Mouse (Mus musculus): Measurements from ENCODE around the gene Phf24. TPM values are rescaled to one million over a fixed set of nuclear protein-coding genes. Genes with fewer than 3 reads are reported as not detected.

Gene Phf24
- total and polyA plus RNA-seq, 3 experiments: not detected

- Histone ChIP-seq H3K4me1 (ENCODE audit: control insufficient read depth in 1 of 2, insufficient read depth in 2 of 2) (peaks cover 5 to 21% of the 10 kb centered on the region in 2 experiments), H3K4me2 (ENCODE audit: insufficient read depth, low read depth, poor library complexity, severe bottlenecking) (no peak overlapping the region), H3K27ac (ENCODE audit: insufficient read depth, low read depth) (no peak overlapping the region), H3K9ac (ENCODE audit: insufficient read depth, low read depth) (no peak overlapping the region), H3K9me3 (replicated peaks; ENCODE audit: low read length) (no peaks in the 10 kb centered on the region), H3K4me3 (replicated peaks in 1 of 3; ENCODE audit: low read depth in 2 of 3, low read length in 2 of 3, poor library complexity in 1 of 3) (no peak overlapping the region), H3K36me3 (replicated peaks in 1 of 2; ENCODE audit: control insufficient read depth in 1 of 2, insufficient read depth in 1 of 2, low read length in 1 of 2) (no peaks in the 10 kb centered on the region), H3K79me2 (replicated peaks; ENCODE audit: control insufficient read depth, extremely low read depth, insufficient read depth, poor library complexity, severe bottlenecking) (no peaks in the 10 kb centered on the region), H3K27me3 (replicated peaks) (peaks cover 80% of the 10 kb centered on the region)
- dilution Hi-C loops (cut with MboI; ENCODE audit: extremely low pct_ligation_motif_present, extremely low pct_unique_long_range_greater_than_20kb, low sequenced_read_pairs) (no loop called here), in situ Hi-C loops (cut with MboI; ENCODE audit: low pct_ligation_motif_present, low pct_unique_long_range_greater_than_20kb, low sequenced_read_pairs) (no loop called here)
- no peak for DNase-seq (ENCODE audit: extremely low read depth)
- TF ChIP-seq CHD1 (IDR thresholded peaks at IDR 0.05; ENCODE audit: low read depth, low read length) (no peak), MAX (IDR thresholded peaks at IDR 0.05; ENCODE audit: low read length) (no peak), MAFK (IDR thresholded peaks at IDR 0.05; ENCODE audit: insufficient replicate concordance, low read length) (no peak), E2F4 (IDR thresholded peaks at IDR 0.05; ENCODE audit: insufficient replicate concordance, low read depth, low read length) (no peak), ZC3H11A (IDR thresholded peaks at IDR 0.05; ENCODE audit: low read depth, low read length) (no peak), KAT2A (IDR thresholded peaks at IDR 0.05; ENCODE audit: insufficient replicate concordance, low read length) (no peak), MXI1 (IDR thresholded peaks at IDR 0.05; ENCODE audit: low read depth, low read length) (no peak), MAZ (IDR thresholded peaks at IDR 0.05; ENCODE audit: low read depth, low read length) (no peak), GABPA (IDR thresholded peaks at IDR 0.05; ENCODE audit: insufficient replicate concordance, low read depth, low read length) (no peak), POLR2AphosphoS2 (IDR thresholded peaks at IDR 0.05; ENCODE audit: low read depth, low read length) (no peak), TCF12 (IDR thresholded peaks at IDR 0.05; ENCODE audit: low read depth, low read length) (no peak), RAD21 (IDR thresholded peaks at IDR 0.05; ENCODE audit: low read depth, low read length) (no peak), SMC3 (IDR thresholded peaks at IDR 0.05; ENCODE audit: low read depth, low read length) (no peak), JUND (conservative IDR thresholded peaks at IDR 0.05; ENCODE audit: low read depth, low read length) (no peak), MEF2A (IDR thresholded peaks at IDR 0.05; ENCODE audit: borderline replicate concordance, low read depth, low read length) (no peak), USF1 (IDR thresholded peaks at IDR 0.05; ENCODE audit: low read depth, low read length) (no peak), USF2 (conservative IDR thresholded peaks at IDR 0.05; ENCODE audit: low read depth, low read length) (no peak)
Observed at GRCm38 (mm10) chr4:42945043-42945442, 28.6 kb downstream of the Phf24 start.

- H3K27ac ChIP-seq (ENCODE audit: insufficient read depth, low read depth): no peak overlapping the region
- no peak for DNase-seq (ENCODE audit: extremely low read depth)
- H3K27me3 ChIP-seq (replicated peaks): peaks cover 76% of the 10 kb centered on the region
- H3K9ac ChIP-seq (ENCODE audit: insufficient read depth, low read depth): no peak overlapping the region
- TF ChIP-seq USF1 (IDR thresholded peaks at IDR 0.05; ENCODE audit: low read depth, low read length): no peak
- no peak for TF ChIP-seq TBP (conservative IDR thresholded peaks at IDR 0.05; ENCODE audit: low read depth, low read length)
- TF ChIP-seq POLR2AphosphoS2 (IDR thresholded peaks at IDR 0.05; ENCODE audit: low read depth, low read length): no peak
- no peak for TF ChIP-seq PAX5 (IDR thresholded peaks at IDR 0.05; ENCODE audit: low read length)
- TF ChIP-seq ZNF384 (IDR thresholded peaks at IDR 0.05; ENCODE audit: low read depth, low read length): no peak
- no peak for TF ChIP-seq JUN (IDR thresholded peaks at IDR 0.05; ENCODE audit: insufficient read depth, low read depth, low read length)
- TF ChIP-seq GABPA (IDR thresholded peaks at IDR 0.05; ENCODE audit: insufficient replicate concordance, low read depth, low read length): no peak
- no peak for TF ChIP-seq MAX (IDR thresholded peaks at IDR 0.05; ENCODE audit: low read length)
- dilution Hi-C loops (cut with MboI; ENCODE audit: extremely low pct_ligation_motif_present, extremely low pct_unique_long_range_greater_than_20kb, low sequenced_read_pairs): no loop called here
- in situ Hi-C loops (cut with MboI; ENCODE audit: low pct_ligation_motif_present, low pct_unique_long_range_greater_than_20kb, low sequenced_read_pairs): no loop called here
- H3K79me2 ChIP-seq (replicated peaks; ENCODE audit: control insufficient read depth, extremely low read depth, insufficient read depth, poor library complexity, severe bottlenecking): no peaks in the 10 kb centered on the region
- no peak overlapping the region for H3K4me2 ChIP-seq (ENCODE audit: insufficient read depth, low read depth, poor library complexity, severe bottlenecking)
- H3K9me3 ChIP-seq (replicated peaks; ENCODE audit: low read length): no peaks in the 10 kb centered on the region
- H3K36me3 ChIP-seq (replicated peaks in 1 of 2; ENCODE audit: control insufficient read depth in 1 of 2, insufficient read depth in 1 of 2, low read length in 1 of 2): no peaks in the 10 kb centered on the region
- H3K4me3 ChIP-seq (replicated peaks in 1 of 3; ENCODE audit: low read depth in 2 of 3, low read length in 2 of 3, poor library complexity in 1 of 3): no peak overlapping the region
- peaks cover 7 to 24% of the 10 kb centered on the region in 2 experiments for H3K4me1 ChIP-seq (ENCODE audit: control insufficient read depth in 1 of 2, insufficient read depth in 2 of 2)
Observed at GRCm38 (mm10) chr4:42945445-42945844, 29.0 kb downstream of the Phf24 start.

Data from CH12.LX (cell line).